Mouse (Mus musculus) cerebellum, postnatal 10 days (tissue): ENCODE results near the gene Mtrex.

ENCODE experiments used
- DNase-seq, 2 experiments: peaks; one replicate each; pipeline ENCODE4 v3.0.0; 2021; ENCODE audit warnings: mixed read lengths in 2 of 2

Gene Mtrex

GRCm38 (mm10) chr13:112867381-112867780, 59.8 kb downstream of the Mtrex start:
- DNase-seq, result no peak

GRCm38 (mm10) chr13:112866782-112867181, 60.4 kb downstream of the Mtrex start:
- no peak for DNase-seq

DNA sequence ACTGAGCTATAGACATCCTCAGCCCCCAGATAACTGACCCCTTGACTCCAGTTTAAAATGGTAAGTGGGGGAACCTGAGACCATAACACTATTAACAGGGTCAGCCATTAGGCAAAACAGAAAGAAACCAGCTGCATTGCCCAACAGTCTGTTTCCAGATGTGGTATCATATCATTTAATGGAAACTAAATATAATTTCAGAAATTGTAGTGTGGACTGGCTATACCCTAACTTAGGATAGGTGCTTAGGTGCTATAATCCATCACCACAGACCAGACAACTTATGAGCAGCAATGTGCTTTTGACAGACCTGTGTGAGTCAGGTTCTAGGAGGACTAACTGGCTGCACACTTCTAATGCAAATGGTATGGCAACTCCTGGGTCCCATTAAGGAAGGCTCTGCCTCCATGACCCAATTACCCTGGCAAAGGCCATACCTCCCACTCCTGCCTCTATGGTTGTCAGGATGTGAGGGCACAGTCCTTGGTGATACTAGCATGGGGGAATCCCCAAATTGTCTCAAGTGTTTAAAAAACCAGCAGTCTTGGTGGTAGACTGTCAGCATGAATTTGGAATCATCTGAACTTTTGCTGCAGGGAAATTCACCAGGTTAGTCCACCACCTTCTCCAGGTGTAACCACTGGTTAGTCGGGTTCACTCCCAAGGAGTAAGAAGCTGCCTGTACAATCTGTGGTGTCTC, 64.1 kb downstream of the Mtrex start:
- DNase-seq, result no peak

GRCm38 (mm10) chr13:112862342-112862741, 64.9 kb downstream of the Mtrex start:
- no peak for DNase-seq

DNA sequence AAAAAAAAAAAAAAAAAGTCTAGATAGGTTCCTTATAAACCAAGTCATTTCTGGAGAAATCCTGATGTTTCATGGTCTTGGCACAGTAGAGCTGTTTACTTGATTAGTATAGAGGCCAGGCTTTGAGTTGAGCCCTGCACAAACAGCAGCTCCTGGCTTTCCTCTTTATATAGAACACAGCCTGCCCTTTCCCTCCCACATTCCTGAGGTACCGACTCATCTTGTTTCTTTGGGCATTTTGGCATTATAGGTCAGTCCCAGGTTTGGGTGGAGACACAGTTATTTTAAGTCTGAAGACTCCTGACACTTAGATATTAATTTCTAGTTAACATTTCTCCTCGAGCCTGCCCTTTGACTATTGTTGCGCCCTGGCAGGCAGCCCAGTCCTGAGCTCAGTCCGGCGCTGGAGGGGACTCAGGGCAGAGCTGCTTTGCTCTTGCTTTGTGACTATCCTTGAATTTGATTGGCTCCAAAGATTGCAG, 65.3 kb downstream of the Mtrex start:
- peak; percentile 33 to 47 for DNase-seq

DNA sequence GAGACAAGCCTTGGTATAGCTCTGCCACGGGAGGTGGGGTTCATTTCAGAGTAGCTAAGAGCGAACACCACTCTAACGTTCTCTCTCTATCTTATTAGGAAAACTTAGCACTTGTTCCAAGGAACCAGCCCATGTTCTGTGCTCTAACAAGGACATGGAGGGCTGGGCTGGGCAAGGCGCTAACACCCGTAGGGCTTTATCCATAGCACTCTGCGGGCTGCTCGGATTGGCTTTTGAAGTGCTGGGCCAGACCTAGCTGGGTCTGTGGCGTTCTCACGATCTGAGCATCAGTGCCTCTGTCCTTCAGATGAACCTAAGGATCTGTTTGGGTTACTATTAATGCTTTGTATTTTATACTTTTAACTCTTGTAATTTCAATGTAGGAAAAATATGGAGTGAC, 66.3 kb downstream of the Mtrex start:
- no peak for DNase-seq

DNA sequence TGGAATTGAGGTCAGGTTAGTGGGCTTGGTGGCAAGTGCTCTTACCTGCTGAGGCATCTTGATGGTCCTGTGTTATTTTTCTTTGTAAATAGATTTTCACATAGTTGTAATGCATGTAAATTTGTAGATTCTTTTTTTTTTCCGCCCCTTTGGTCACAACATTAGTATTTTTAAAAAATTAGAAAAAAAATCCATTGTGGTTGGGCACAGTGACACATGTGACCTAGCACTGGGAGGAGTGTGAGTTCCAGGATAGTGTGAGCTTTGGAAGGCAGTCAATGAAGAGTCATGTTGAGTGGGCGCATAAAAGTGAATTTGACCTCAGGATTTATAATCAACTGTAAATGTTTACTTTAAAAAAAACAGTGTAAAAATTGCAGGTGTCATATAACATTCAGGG, 66.8 kb downstream of the Mtrex start:
- DNase-seq, result no peak

DNA sequence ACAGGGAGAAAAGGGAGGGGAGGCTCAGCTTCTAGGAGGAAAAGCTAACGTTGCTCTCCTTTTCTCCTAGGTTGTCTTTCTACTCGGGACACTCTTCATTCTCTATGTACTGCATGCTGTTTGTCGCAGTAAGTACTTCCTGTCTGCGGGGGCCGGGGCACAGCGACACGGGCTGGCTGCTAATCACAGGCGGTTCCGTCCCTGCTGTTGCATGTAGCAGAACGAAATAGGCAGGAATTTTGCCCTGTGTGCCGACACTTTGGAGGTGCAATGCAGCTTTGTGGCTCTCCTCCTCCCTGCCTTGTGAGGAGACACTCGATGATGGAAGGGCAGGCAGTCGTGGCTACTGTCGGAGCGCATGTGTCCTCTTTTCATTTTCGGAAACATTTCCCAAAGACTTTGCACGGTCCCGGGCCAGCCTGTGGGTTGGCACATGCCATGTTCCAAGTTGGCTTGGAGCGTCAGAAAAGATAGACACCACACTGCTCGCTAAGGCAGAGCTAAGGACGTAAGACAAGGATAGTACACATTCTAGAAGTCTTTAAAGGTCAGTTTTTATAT, 67.5 kb downstream of the Mtrex start:
- DNase-seq, result no peak

- DNase-seq, result no peak
Measured at GRCm38 (mm10) chr13:112857921-112858320, 69.3 kb downstream of the Mtrex start.

DNA sequence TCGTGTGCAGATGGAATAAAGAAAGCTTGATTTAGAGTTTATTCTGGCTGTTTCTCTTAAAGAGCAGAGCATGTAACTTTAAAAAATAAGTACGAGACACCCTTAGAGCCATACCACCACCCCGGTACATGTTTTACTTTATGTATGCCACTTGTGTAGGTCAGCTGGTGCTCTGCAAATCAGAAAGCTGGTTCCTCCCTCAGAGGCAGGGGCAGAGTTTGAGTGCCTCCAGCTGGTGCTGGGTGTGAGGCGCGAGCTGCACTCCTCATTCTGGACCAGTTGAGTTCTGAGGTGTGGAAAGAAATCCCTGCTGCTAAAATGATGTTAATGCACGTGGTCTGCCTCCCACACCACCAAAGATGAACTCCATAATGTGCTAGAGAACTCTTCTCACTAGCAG, 72.8 kb downstream of the Mtrex start:
- peak; percentile 10 to 19 for DNase-seq

GRCm38 (mm10) chr13:112853710-112854316, 73.4 kb downstream of the Mtrex start:
- peak; percentile 12 to 13 for DNase-seq

GRCm38 (mm10) chr13:112845931-112846330, 81.3 kb downstream of the Mtrex start:
- DNase-seq, result no peak

DNA sequence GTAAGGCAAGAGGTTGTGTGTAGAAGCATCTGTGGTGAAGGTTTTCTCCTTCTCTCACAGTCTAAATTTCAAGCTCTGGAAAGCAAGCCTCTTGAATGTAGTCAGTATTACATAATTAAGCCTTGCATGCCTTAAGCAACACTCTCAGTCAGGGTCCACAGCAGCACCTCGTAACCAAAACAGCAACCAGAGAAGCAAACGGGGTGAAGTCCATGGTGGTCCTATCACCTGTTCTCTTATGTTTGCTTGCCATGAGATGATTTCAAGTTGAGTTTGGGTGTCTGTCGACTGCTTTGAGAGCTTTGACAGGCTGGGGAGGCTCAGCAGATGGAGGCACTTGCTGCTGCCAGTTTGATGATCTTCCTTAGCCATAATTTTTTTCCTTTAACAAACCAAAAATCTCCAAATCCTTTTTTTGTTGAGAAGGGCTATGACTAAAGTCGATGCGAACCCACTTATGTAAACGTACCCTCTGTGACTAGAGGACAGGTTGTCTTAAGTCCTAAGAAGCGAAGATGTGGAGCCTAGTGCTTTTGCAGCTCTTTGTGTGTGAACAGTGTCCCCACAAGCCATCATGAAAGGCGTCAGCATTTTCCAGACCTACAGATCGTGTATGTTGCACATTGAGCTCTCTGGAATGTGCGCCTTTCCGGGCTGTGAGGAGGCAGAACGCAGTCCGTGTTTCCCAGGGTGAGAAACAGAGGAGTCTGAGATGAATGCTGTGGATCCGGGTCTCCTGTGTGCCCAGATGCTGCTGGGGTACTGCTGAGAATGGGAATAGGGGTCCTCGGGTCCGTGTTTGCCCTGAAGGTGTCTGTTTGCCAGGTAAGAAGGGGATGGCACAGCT, 86.7 kb downstream of the Mtrex start:
- no peak for DNase-seq

DNA sequence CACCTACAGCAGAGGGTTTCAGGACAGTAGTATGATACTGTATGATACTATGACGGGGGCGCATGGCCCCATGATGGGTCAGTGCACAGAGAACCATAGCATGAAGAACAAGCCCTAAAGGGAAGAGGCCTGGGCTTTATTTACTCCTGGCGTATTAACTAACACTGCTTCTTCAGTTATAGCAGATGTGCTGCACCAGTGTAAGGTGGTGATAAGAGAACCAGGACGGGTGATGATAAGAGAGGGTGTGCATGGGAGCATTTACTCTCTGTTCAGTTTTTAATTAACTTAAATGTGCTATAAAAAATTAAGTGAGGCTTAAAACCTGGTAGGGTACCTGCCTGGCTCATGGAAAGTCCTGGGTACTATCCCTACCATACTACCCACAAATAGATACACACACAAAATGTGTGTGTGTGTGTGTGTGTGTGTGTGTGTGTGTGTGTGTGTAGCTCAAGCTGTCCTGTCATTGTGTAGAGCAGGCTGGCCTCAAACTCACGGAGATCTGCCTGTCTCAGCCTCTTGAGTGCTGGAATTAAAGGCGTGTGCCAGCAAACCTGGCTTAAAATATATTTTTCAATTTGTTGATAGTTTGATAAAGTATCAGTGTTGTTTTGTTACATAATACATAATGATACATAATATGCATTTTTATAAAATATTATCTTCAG, 88.5 kb downstream of the Mtrex start:
- no peak for DNase-seq

GRCm38 (mm10) chr13:112837621-112838155, 89.5 kb downstream of the Mtrex start:
- DNase-seq, result peak; percentile 17 to 31

DNA sequence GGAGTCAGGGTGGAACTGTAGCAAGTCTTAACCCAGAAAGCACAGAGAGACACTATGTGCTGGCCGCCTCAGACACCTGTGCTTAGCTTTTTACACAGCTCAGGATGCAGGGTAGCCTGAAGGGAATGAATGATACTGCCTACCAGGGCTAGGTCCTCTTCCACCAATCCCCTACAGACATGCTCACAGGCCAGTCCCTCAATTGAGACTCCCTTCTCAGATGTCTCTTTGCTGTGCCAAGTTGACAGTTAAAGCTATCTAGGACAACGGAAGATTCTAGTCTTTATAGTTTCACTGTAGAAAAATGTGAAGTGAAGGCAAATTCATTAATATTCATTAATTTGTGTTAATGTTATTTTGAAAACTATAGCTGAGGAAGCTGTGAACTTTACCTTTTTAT, 90.2 kb downstream of the Mtrex start:
- no peak for DNase-seq

DNA sequence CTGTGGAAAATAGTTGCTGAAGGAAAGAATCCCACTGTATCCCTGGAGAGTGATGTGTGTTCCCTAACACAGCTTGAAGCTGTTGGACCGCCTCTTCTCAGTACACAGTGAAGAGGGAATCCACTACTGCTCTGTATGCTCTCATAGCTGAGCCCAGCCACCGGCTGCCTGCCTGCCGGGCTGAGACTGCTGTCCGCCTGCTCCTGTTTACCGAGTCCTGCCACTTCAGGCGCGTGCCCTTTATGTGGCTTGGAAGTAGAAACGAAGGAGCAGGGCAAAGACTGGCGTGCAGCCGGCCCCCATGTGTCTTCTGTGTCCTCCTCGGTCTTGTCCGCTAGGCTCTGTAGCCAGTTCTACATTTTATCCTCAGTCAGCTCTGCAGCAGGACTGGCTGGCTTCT, 92.1 kb downstream of the Mtrex start:
- DNase-seq, result peak; percentile 57 to 69

DNA sequence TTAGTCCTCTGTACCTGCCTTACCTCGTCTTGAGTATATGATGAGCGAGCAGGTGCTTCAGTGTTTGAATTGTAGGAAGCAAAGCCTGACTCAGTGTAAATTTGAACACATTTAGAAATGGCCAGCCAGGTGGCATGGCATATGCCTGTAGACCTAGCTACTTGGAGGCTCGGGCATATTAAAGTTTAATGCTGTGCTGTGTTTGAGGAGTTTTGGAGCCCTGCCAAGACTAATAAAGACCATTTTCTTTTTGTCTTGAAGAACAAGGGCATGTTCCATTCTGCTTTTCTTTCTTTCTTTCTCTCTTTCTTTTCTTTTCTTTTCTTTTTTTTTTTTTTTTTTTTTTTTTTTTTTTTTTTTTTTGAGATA, 93.3 kb downstream of the Mtrex start:
- DNase-seq, result peak; percentile 16 to 31

- DNase-seq, result peak; percentile 37 to 53
Measured at GRCm38 (mm10) chr13:112833253-112833894, 93.8 kb downstream of the Mtrex start.

DNA sequence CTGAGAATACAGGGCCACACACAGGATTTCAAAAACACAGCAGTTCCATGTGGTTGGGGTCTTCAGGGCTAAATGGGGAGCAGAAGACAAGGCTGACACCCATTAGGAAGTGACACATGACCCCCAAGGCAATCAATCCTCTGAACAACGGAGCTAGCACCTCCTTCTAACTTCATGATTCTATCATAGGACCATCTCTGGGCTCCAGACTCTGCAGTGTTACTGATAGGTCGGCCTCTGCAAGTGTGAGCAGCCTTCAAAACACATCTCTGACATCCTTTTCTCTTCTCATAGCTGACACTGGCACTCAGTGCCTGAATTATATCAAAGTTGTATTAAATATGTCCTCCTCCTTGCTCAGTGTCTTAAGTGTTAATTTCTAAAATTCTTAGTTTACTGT, 94.6 kb downstream of the Mtrex start:
- no peak for DNase-seq

DNA sequence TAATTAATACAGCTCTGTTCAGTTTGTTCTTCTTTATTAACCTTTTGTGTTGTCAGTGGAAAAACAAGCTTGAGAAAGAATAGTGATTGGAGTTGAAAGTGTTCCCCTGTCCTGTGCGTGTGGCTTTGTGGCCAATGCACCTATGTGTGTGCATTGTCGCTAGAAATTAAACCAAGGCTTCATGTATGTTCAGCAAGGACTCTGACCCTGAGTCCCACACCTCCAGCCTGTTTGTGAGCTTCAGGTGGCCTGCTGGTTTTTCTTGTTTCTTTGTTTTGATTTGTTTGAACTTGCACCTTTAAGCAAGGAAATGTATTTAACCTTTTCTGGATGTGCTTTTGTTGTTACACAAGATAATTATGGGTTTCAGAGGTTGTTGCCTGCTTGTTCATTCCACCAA, 97.6 kb downstream of the Mtrex start:
- no peak for DNase-seq

GRCm38 (mm10) chr13:112825479-112825878, 101.7 kb downstream of the Mtrex start:
- no peak for DNase-seq
